Mouse (Mus musculus) embryonic fibroblast, embryonic 13.5 days (primary cell): Measurements from ENCODE around the gene Zpbp.

Source experiments
- CTCF ChIP-seq: IDR thresholded peaks from 2 replicates; pipeline ENCODE4 v1.5.1; 2011; ENCODE audit warnings: mild to moderate bottlenecking, control low read depth, low read length, moderate library complexity, borderline replicate concordance; ENCODE audit not compliant: insufficient read depth
- POLR2A ChIP-seq: IDR thresholded peaks from 2 replicates; pipeline ENCODE4 v1.6.1; 2011; ENCODE audit warnings: low read depth, mild to moderate bottlenecking, control low read depth, low read length, moderate library complexity

- no peak for TF ChIP-seq CTCF
- TF ChIP-seq POLR2A, result no peak
These were observed 33.5 kb upstream of the Zpbp start for GRCm38 (mm10) chr11:11495697-11496096.
